Mouse (Mus musculus) adrenal gland, postnatal 25 days (tissue): ENCODE data around the gene Per2. TPM values are rescaled to one million over a fixed set of nuclear protein-coding genes. Genes with fewer than 3 reads are reported as not detected.

ENCODE experiments used
- DNase-seq: peaks from one replicate; pipeline ENCODE4 v3.0.0; 2021; ENCODE audit warnings: mixed read lengths
- total RNA-seq: library from RNA; stranded (reverse); gene quantifications from 2 replicates; pipeline ENCODE4 v1.2.3, GENCODE M21; 2021

The Per2 gene
- total RNA-seq, 1 experiment from 2014 or later = 37.4 TPM

DNA sequence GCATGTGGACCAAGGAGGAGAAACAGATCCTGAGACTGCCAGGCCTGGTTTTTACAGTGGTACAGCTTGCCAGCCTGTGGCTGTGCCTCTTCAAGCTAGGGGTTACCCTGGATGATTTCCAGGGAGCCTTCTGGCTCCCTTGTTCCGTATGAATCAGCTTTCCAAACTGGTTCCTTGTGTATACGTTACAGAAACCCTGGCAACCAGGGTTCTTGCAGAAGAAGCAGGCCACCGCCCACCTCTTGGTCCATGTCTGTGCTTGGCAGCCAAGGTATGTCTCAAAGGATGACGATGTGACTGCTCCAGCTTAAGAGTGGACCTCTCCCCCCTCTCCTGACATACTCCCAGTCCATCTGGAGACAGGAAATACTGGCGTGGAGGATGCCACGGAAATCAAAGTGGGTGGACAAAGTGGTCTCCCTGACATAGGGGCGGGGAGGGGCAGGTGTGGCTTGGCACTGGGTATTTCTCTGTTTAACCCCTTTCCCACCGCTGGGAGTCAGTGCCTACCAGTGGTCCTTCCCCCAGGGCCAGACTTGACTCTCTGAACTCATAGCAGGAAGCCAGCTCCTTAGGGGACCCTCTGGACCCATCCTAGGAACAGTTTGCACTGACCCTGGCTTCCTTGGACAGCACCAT is 782 bp downstream of the Per2 start:
- no peak for DNase-seq

DNA sequence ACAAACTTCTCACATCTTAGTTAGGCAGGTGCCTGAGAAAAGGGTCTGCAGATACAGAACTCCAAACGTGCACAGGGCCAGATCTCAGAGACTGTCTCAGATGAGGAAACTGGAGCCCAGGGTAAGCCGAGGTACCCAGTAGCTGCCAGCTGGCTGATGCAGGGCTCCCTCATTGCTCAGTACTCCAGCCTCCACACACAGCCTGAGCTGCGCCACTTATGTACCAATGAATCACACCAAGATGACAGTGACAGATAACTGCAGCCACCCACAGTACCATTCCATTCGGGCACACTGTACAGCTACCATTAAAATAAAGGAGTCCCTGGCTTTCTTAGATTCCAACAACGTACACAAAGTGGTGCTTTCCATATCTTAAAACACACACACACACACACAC is 1.4 kb downstream of the Per2 start:
- DNase-seq = peak; percentile 59

DNA sequence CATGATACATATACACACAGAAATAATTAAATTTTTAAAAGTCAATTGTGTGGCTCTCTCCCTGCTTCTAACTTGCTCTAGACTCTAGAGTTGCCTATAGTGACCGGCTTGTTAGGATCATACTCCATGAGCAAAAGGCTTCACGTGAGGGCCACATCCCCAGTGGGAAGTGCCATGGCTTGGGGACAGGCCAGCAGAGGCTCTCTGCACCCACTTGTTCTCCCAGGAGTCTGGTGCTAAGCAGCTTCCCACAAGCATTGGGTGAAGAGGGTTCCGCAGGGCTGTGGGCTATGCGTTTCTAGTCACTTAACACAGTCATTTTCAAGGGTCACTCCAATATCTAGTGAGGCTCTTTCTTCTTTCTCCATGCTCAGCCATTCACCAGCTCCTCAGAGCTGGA is 2.0 kb downstream of the Per2 start:
- no peak for DNase-seq

DNA sequence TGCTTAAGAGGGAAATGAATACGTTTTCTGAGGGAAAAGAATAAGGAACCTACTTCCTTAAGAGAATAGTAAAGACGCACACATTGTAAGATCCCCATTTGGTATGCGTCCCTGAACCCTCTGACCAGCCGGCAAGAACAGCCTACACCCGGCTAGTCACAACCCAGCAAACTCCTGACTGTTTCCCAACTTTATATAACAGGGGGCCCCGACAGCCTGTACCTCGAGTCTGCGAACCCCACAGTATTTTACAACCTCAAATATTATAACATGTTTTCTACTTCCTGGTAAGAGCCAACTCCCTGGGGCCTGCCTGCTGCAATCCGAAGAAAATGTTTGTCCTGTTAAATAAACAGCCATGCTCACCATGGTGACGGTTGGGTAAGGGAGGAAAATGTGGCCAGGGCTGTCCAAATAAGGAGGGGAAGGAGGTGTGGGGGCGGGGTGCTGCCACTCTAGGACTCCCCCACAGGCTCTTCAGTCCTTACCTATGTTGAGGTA is 2.8 kb downstream of the Per2 start:
- peak; percentile 59 for DNase-seq

DNA sequence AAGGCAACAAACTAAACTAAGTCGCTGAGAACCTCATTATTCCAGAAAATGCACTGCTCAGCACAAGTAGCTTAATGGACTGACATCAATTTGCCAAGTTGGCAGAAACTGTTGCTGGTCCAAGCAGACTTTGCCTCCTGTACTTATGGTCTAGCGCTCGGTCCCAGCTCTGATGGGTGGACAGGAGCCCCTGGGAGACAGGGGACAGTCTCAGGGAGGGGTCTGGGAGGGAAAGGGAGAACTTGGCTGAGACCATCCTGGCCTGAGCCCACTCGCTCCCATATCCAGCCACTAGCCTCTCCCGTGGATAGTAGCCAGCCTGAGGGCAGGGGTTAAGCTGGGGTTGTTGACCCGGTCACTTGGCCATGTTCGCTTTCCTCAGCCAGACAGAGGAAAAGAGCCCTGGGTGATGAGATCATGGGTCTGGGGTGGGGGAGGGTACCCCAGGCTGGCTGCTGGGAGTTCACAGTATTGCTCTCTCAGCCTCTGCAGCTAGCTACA is 3.4 kb downstream of the Per2 start:
- DNase-seq = peak; percentile 60

DNA sequence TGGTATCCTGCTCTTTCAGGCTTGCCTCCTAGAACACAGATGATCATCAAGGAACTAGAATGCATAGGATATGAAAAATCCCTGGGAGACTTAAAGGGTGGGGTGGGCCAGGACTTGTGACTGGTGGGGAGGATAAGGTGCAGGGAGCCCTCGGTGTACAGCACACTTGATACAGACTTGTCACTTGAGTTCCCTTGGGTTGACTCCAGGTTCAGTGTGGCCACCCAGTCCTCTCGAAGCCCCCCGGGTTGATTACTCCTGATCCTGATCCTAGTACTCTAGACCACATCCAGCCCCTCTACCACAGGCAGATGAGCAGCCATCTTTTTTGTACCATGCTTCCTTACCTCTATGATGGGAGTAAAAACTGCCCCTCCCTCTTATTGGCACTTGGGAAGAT is 4.2 kb downstream of the Per2 start:
- DNase-seq = no peak

DNA sequence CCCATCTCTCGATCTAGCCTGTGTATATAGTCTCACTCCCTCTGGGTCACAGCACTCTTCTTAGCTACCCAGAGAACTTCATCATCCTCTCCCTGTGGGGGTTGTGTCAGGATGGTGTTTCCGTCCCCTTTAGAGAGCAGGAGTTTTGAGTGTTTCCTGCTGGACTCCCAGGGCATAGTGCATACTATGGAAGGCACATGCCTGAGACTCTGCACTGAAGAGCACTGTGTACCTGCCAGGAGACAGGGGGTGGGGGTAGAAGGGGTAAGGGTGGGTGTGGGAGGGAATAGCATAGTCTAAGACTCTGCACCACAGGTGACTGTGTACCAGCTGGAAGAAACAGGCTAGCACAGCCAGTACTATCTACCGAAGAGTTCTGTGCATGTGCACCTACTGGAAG is 4.8 kb downstream of the Per2 start:
- DNase-seq = no peak

DNA sequence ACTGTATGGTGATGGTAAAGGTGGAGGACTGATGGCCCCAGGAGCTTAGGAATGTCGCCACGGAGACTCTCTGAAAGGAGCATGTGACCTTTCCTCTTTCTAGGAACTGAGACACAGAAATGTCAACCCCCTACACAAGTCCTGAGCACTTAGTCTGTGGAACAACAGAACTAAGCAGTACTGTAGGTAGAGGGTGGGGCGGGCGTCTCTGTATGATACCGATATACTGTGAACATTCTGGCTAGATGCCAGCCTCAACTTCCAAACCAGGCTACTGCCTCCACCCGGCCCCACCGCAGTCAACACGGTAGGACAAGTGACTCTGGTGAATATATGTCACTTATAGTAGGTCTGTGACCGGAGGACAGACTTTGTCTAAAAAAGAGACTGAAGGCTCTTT is 5.2 kb downstream of the Per2 start:
- no peak for DNase-seq

DNA sequence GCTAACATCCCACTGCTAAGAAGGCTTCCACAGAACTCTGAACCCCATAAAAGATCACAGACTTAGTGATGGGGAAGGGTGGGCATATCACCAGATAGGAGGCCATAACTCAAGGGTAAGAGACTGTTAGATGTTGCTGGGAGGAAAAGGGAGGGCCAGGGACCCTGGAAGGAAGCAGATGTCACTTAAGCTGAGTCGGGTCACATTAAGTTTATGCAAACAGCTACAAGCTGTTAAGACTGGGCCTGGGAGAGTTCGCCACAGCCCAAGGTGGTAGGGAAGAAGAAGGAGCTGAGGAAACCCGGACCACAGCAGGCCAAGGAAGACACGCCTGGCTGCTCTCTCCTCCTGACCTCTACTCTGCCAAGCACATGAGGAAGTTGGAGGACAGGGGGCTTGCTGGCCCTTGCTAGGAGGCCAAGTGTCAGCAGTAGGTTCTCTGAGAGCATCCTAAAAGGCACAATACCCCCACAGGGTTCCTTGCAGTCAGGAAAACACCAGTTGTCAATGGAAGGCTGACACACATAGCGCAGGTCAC is 7.5 kb downstream of the Per2 start:
- DNase-seq = no peak

DNA sequence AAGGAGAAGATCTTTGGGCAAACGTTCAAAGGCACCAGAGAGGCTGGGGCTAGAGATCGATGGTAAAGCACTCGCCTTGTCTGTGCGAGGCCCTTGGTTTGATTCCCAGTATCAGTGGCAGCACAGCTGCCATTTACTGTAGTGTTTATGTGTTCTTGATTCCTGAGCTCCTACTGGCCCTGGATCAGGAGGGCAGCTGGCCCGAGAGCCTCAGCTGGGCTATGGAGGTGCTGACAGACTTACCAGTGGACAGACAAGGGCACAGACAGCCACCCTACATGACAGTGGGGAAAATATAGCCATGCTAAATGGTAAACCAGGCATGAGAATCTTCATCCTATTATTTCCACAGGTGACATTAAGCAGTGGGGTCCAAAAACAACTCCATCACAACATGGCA is 8.3 kb downstream of the Per2 start:
- DNase-seq = no peak

DNA sequence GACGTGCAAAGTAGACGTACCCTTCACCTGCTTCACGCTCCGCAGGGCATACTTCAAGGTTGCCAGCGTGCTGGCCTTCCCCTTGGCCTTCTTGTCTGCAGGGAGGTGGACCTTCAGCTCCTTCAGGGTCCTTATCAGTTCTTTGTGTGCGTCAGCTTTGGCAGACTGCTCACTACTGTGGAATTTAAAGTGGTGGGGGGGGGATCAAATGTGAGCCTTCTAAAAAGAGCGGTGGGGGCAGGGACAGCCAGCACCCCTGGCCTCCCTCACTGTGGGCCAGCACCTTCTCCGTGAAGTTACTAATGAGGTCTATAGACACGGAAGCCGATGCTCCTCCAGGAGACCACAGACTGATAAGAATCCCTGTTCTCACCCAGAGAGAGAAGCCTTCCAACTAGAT is 10.4 kb downstream of the Per2 start:
- no peak for DNase-seq

DNA sequence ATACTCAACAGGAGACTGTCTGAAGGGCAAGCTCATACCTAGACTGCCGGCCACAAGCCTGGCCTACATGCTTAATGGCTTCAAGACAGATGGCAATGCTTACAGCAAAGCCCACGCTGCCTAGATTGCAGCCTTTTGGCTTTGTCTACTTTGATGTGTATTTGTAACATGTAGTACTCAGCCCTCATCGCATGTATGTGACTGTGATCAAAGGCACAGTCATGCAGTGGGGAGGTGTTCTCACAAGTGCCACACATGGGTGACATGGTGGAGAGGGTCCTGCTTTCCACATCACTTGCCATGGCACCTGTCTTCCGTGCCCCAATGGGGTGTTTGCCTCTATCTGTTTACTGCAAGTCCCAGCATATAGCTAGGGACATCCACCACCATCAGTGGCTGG is 12.6 kb downstream of the Per2 start:
- no peak for DNase-seq

DNA sequence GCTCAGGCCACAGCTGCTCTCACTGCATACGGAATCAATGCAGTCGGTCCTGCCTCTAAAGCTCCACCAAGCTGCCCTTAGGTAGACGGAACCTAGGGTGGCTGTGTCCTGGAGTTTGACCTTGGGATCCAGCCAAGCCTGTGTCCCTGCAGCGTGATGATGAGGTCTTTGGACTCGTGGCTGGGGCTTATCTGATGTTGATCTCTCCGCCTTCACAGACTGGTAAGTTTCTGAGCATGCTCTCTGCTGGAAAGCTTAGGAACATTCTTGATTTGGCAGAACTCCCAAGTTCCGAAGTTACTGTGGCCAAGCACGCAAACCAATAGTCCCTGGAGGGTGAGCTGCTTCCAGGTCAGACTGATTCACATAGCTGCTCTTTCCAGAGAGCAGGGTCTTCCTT is 13.1 kb downstream of the Per2 start:
- DNase-seq = peak; percentile 78

DNA sequence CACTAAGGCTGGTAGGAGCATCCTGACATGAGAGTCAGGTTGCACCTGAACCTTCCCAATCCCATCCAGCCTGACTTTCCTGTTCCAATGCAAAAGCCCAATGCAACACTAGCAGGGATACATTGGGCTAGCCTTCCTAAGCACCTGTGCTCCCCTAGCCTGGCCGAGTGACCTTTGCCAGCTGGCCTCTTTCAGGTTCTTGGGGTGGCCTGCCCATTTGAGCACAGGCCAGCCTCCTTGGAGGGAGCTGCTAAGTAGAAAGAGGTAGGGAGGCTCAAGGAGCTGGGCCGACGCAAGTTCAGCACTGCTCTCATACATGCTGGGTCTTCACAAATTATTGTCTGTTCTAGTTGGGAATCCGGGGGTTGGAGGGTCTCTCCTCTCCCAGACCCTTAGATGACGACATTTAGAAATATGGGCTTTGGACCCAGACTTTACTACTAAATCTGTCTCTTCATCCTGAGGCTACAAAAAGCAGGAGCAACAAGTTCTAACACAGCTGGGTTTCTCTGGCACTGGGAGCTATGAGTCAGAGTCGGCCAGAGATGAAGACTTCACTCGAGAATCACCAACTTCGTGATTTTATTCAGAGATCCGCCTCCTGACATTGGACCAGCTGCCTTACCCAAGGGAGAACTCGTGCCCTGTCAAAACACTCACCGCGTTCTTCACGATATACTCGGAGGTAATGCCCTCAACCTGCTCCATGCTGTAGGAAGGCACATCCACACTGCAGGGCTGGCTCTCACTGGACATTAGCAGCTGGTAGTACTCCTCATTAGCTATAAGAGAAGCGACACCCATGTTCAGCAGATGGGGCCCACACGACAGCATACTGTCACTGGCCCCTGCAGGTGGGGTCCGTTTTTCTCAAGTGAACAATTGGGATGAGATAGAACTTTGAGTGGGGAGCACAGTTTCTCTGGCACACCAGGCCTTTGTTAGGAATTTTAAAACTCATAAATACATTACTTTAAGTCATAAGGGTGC is 14.0 kb downstream of the Per2 start:
- DNase-seq = no peak

DNA sequence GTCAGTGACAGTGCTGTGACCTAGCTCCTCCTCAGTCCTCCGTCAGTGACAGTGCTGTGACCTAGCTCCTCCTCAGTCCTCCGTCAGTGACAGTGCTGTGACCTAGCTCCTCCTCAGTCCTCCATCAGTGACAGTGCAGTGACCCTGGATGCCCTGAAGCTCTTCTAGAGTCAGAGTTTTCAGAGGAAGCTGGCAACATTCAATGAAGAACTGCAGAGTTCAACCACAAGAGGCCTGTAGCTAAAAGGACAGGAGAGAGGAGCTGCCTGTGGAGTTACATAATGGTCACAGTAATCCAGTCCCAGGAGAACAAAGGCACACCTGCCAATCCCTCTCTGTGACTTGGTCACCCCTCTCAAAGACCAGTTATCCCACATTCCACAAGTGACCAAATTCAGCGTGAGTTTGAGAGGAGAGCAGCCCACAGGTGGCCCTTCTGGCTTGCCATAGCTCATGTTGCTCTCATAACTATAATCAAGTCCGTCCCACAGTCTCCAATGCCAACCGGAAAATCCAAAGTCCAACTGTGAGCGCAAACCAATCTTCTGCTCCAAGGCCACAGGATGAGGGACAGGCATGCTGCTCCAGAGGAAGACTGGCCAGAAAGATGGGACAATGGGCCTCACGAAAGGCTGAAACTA is 16.7 kb downstream of the Per2 start:
- DNase-seq = no peak

DNA sequence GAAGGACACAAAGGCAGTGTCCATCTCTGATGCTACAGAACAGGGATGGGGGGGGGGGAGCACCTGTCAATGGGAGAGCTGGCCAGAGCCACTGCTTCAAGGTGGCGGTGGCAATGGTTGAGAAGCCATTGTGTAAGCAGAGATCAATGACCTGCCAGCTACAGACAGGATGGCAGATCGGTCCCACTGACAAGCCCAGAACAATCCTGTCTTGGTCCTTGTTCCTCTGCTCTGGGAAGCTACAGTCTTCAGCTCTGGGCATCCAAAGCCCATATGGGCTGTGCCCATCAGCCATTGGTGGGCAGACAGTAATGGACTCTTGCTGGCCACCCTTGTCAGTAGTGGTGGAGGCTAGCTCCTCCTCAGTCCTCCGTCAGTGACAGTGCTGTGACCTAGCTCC is 17.3 kb downstream of the Per2 start:
- no peak for DNase-seq

DNA sequence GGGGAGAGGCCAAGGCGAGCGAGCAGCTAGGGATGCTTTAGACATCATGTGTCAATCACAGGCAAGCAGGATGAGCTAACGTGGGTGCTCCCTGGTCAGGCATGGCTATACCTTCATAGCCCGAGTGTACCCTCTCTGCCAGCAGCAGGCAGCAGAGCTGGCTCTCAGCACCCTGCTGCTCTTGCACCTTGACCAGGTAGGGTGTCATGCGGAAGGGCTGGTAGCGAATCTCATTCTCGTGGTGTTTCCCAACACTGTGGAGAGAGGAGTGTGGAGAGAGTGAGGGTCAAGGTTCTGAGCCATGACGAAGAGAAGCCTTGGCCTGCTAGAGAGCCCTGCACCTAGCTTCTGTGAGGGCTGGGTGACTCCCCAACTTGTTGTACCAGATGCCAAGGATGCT is 19.3 kb downstream of the Per2 start:
- no peak for DNase-seq

DNA sequence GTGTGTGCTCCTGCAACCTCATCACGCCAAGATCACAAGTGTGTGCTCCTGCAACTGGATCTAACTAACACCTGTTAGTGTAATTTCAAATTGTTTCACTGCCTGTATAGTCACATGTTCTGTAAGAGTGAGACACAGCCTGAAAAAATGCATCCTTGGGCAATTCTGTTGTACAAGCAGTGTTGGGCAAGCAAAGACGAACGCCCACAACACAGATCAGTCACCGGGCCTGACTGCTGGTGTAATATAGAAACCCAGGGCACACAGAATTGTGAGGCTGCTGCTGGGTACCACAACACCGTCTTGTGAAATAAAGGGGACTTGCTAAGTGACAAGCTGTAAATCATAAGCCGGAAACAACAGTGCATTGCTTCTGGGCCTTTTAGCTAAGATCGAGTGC is 21.6 kb downstream of the Per2 start:
- DNase-seq = no peak

DNA sequence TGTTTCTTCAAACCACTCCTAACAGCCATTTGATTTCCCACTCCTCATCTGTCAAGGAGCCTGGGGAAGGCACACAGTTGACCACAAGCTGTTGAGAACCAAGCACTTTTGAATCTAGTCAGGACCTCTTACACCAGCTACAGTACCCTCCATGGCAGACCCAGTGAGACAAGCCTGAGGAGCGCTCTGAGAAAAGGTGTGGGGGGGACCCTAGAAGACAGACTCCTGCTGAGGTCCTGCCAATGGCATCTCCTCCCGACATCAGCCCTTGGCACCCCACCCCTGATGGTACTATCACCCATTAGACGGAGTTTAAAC is 22.1 kb downstream of the Per2 start:
- DNase-seq = no peak

DNA sequence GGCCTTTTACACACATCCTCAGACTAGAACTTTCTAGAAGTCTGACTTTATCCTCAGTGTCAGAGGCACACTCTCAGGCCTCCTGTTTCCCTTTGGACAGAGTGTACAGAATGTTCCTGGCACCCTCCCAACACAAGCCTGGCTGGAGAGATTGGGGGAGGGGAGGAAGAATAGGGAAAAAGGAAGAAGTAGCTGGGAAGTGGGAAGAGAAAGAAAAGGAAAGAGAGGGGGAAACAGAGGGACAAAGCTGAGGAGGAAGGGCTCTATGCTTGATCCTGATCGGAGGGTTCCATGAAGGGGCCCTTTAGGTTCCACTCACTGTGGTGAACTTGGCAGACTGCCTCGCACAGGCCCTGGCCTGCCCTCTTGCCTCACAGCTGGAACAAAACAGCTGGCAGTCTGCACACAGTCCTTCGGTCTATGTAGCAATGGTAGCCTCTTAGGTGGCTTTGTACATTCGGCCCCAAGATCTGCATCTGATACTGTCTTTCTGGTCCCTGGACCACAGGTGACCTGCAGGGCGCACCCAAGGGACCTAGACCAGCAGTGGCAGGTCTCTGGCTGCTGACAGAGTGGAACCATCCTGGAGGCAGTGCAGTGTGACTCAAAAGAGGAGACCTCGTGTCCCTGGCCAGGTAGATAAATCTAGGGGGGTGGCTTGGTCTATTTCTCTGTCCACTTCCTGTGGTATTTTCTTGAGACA is 22.6 kb downstream of the Per2 start:
- peak; percentile 78 for DNase-seq

DNA sequence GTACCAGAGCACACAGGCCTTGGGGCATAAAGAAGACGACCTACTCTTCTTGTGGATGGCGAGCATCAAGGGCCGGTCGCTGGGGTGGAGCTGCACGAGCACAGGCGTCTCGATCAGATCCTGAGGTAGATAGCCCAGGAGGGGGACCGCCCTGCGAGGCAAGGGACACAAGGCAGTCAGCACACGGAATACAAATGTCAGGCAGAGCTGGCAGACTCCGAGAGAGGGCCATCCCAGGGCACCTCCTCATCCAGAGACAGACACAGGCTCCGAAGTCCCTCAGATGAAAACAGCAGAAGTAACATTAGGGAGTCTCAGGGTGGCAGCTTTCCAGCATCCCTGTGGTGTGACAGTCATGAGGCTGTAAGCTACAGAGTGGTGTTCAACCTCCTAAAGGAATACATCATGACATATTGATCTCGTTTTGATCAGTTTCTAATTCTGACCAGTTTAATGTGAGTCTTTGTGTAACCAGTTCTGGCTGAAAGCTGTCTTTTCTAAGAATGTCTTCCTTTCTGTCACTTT is 23.5 kb downstream of the Per2 start:
- no peak for DNase-seq

DNA sequence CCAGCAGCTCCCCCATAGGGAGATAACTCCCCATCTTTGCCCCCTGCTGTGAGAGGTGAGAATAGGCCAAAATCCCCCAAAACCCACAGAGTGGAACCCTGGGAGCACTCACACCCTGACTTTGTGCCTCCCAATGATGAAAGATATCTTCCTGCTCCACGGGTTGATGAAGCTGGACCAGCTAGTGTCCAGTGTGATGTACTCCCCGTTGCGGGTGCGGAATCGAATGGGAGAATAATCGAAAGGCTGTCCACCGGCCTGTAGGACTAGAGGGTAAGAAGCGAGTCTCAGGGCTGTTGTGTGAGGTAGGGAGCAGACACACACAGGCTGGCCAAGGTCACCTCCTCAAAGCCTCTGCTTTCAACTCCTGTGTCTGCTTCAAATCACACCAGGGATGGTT is 24.2 kb downstream of the Per2 start:
- no peak for DNase-seq
